Mouse (Mus musculus) embryonic facial prominence, embryonic 15.5 days (tissue): ENCODE results near the gene Scrn2. TPM values are rescaled to one million over a fixed set of nuclear protein-coding genes. Genes with fewer than 3 reads are reported as not detected.

Experiments
- ATAC-seq: fragments of 200-750 bp; cut with Nextera tagmentation; 2 replicates; pipeline ENCODE4 v1.8.0; 2017; ENCODE audit warnings: low read depth, moderate TSS enrichment; ENCODE audit not compliant: insufficient number of reproducible peaks, low FRiP score, low TSS enrichment
- H3K27ac ChIP-seq: fragments of 300-500 bp; sonication (generic); replicated peaks from 2 replicates; pipeline ENCODE4 v1.5.1; 2015; ENCODE audit warnings: mild to moderate bottlenecking, inconsistent platforms
- H3K27me3 ChIP-seq: fragments of 300-500 bp; sonication (generic); 2 replicates; pipeline ENCODE4 v1.6.1; 2015; ENCODE audit warnings: inconsistent platforms
- H3K36me3 ChIP-seq: fragments of 300-500 bp; sonication (generic); 2 replicates; pipeline ENCODE4 v1.6.1; 2015; ENCODE audit warnings: mild to moderate bottlenecking, inconsistent platforms
- H3K4me1 ChIP-seq: fragments of 300-500 bp; sonication (generic); 2 replicates; pipeline ENCODE4 v1.6.1; 2015; ENCODE audit warnings: inconsistent platforms
- H3K4me2 ChIP-seq: fragments of 300-500 bp; sonication (generic); replicated peaks from 2 replicates; pipeline ENCODE4 v1.6.1; 2015; ENCODE audit warnings: mild to moderate bottlenecking, inconsistent platforms
- H3K4me3 ChIP-seq: fragments of 300-500 bp; sonication (generic); replicated peaks from 2 replicates; pipeline ENCODE4 v1.5.1; 2015; ENCODE audit warnings: mild to moderate bottlenecking, inconsistent platforms
- H3K9ac ChIP-seq: fragments of 300-500 bp; sonication (generic); 2 replicates; pipeline ENCODE4 v1.6.1; 2015; ENCODE audit warnings: inconsistent platforms
- H3K9me3 ChIP-seq: fragments of 300-500 bp; sonication (generic); replicated peaks from 2 replicates; pipeline ENCODE4 v1.6.1; 2016; ENCODE audit warnings: inconsistent platforms
- WGBS: fragments of 180-500 bp; shearing (Covaris S2); methylation state at CpG from one replicate; pipeline ENCODE4 v1.1.7; 2015; 5-methylcytosine and 5-hydroxymethylcytosine counted together
- microRNA-seq: library from miRNA; unstranded; fragments of <30 nt; microRNA quantifications from one replicate; pipeline ENCODE4, GENCODE M21; 2016; ENCODE audit warnings: borderline number of aligned reads
- polyA plus RNA-seq: library from polyadenylated mRNA; unstranded; fragments of >200 nt; fragmentation: Nextera tagmentation; extraction: Ambion mirVana; gene quantifications from 2 replicates; pipeline ENCODE4 v1.2.1, GENCODE M21; 2015

Gene Scrn2
- polyA plus RNA-seq, 1 experiment from 2014 or later = 23.9 TPM

DNA sequence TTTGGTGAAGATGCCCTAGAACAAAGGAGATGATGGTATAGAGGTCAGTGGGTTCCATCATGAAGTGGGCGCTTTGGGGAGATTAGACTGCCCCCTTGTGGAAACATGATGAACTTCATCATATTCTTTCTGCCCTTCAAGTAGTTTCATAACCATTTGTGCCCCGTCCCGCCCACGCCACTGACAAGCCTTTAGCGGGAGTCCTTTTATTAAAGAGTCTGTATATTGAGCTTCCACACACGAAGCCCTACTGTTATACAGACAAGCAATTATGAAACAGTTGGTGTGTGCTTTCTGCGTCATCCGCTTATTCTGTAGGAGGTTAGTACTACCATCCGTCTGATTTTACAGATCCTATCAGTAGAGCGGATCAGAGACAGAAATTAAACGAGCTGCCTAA, 53.2 kb downstream of the Scrn2 start:
- no peak overlapping the region for H3K9ac ChIP-seq
- WGBS = 23% methylated on average over 11 of the region's 11 CpGs
- H3K27ac ChIP-seq = no peak overlapping the region
- peaks cover 13% of the 10 kb centered on the region for H3K4me1 ChIP-seq
- H3K36me3 ChIP-seq = no peaks in the 10 kb centered on the region
- no peak overlapping the region for H3K4me3 ChIP-seq
- no peak overlapping the region; the same call in 1 of the 2 replicates for H3K4me2 ChIP-seq
- ATAC-seq = no peak
- no peaks in the 10 kb centered on the region for H3K9me3 ChIP-seq
- 0 out of 2 replicates have a peak, but pooled peaks cover 6% of the 10 kb centered on the region for H3K27me3 ChIP-seq

Small RNAs within 50 kb of the gene (microRNA-seq; reads per million reads assigned to microRNA genes)
- gene Mir8103 = 1.4 reads per million

Other genes with a start within 250 kb of the Scrn2 start
- 93.4 and 102 TPM in 2 replicates for gene Cbx1, start 240.8 kb upstream of the Scrn2 start, polyA plus RNA-seq
- 71.7 and 76.0 TPM in 2 replicates for gene Nfe2l1, start 200.0 kb upstream of the Scrn2 start, polyA plus RNA-seq
- 191 and 194 TPM in 2 replicates for gene Copz2, start 180.1 kb upstream of the Scrn2 start, polyA plus RNA-seq
- 77.7 and 82.3 TPM in 2 replicates for gene Cdk5rap3, start 113.4 kb upstream of the Scrn2 start, polyA plus RNA-seq
- gene Prr15l, start 101.8 kb upstream of the Scrn2 start, polyA plus RNA-seq = 5.6 and 6.1 TPM in 2 replicates
- gene Pnpo, start 86.0 kb upstream of the Scrn2 start, polyA plus RNA-seq = 28.2 and 30.5 TPM in 2 replicates
- 16.8 and 17.9 TPM in 2 replicates for gene Sp2, start 47.0 kb upstream of the Scrn2 start, polyA plus RNA-seq
- 18.5 and 26.7 TPM in 2 replicates for gene Sp6, start 16.5 kb upstream of the Scrn2 start, polyA plus RNA-seq
- gene Lrrc46, start 11.5 kb downstream of the Scrn2 start, polyA plus RNA-seq = 9.5 and 21.4 TPM in 2 replicates
- gene Mrpl10, start 11.6 kb downstream of the Scrn2 start, polyA plus RNA-seq = 77.9 and 80.4 TPM in 2 replicates
- gene Osbpl7, start 20.7 kb downstream of the Scrn2 start, polyA plus RNA-seq = 10.4 and 10.8 TPM in 2 replicates
- gene Tbx21, start 85.4 kb downstream of the Scrn2 start, polyA plus RNA-seq = 0.07 and 0.15 TPM in 2 replicates
- 8.9 and 9.5 TPM in 2 replicates for gene Tbkbp1, start 121.6 kb downstream of the Scrn2 start, polyA plus RNA-seq
- 43.8 and 49.9 TPM in 2 replicates for gene Kpnb1, start 157.9 kb downstream of the Scrn2 start, polyA plus RNA-seq